Mouse (Mus musculus) gastrocnemius, postnatal 14 days (tissue): ENCODE data around the gene Calr4. TPM values are rescaled to one million over a fixed set of nuclear protein-coding genes. Genes with fewer than 3 reads are reported as not detected.

Experiments used
- DNase-seq: peaks from one replicate; pipeline ENCODE4 v3.0.0; 2021; ENCODE audit warnings: mixed read lengths
- intact Hi-C: fragments of 180-260 bp; cut with DNase I; formaldehyde crosslinking; loops from one replicate; pipeline ENCODE4 v1.15.1; 2025; ENCODE audit warnings: low total_unique reads
- total RNA-seq, 2 experiments: library from RNA; stranded (reverse); gene quantifications; 2 replicates each; pipeline ENCODE4 v1.2.3; 2021

Calr4 gene
- total RNA-seq, 2 experiments from 2014 or later = 0.12 TPM; not detected in 1

GRCm38 (mm10) chr4:109229766-109230279, 4.5 kb upstream of the Calr4 start:
- intact Hi-C loops = no loop called here
- no peak for DNase-seq

- DNase-seq = no peak
- intact Hi-C loops = no loop called here
Observed at GRCm38 (mm10) chr4:109234806-109235350, 593 bp downstream of the Calr4 start.

- intact Hi-C loops = no loop called here
- DNase-seq = no peak
Observed at GRCm38 (mm10) chr4:109236186-109236879, 2.0 kb downstream of the Calr4 start.

- intact Hi-C loops = no loop called here
- DNase-seq = peak; percentile 39
Observed at GRCm38 (mm10) chr4:109238428-109239268, 4.4 kb downstream of the Calr4 start.

- intact Hi-C loops = no loop called here
- DNase-seq = no peak
Observed at GRCm38 (mm10) chr4:109241221-109241620, 6.9 kb downstream of the Calr4 start.

GRCm38 (mm10) chr4:109241934-109242333, 7.6 kb downstream of the Calr4 start:
- intact Hi-C loops = no loop called here
- DNase-seq = peak; percentile 81

GRCm38 (mm10) chr4:109244506-109244905, 10.2 kb downstream of the Calr4 start:
- intact Hi-C loops = no loop called here
- DNase-seq = no peak

GRCm38 (mm10) chr4:109245016-109245620, 10.8 kb downstream of the Calr4 start:
- intact Hi-C loops = no loop called here
- no peak for DNase-seq

- no peak for DNase-seq
- intact Hi-C loops = no loop called here
Observed at GRCm38 (mm10) chr4:109251605-109252004, 17.3 kb downstream of the Calr4 start.

- no peak for DNase-seq
- intact Hi-C loops = no loop called here
Observed at GRCm38 (mm10) chr4:109252199-109252598, 17.9 kb downstream of the Calr4 start.

GRCm38 (mm10) chr4:109253664-109254151, 19.4 kb downstream of the Calr4 start:
- DNase-seq = no peak
- intact Hi-C loops = no loop called here

- DNase-seq = no peak
- intact Hi-C loops = no loop called here
Observed at GRCm38 (mm10) chr4:109254511-109254910, 20.2 kb downstream of the Calr4 start.

GRCm38 (mm10) chr4:109255321-109255720, 21.0 kb downstream of the Calr4 start:
- intact Hi-C loops = no loop called here
- DNase-seq = no peak

GRCm38 (mm10) chr4:109255727-109256417, 21.6 kb downstream of the Calr4 start:
- intact Hi-C loops = no loop called here
- DNase-seq = no peak

- DNase-seq = no peak
- intact Hi-C loops = no loop called here
Observed at GRCm38 (mm10) chr4:109256791-109257190, 22.5 kb downstream of the Calr4 start.

- DNase-seq = no peak
- intact Hi-C loops = no loop called here
Observed at GRCm38 (mm10) chr4:109257639-109258038, 23.4 kb downstream of the Calr4 start.

GRCm38 (mm10) chr4:109262068-109262467, 27.8 kb downstream of the Calr4 start:
- DNase-seq = no peak
- intact Hi-C loops = no loop called here

- DNase-seq = no peak
- intact Hi-C loops = no loop called here
Observed at GRCm38 (mm10) chr4:109266056-109266455, 31.8 kb downstream of the Calr4 start.

- intact Hi-C loops = no loop called here
- no peak for DNase-seq
Observed at GRCm38 (mm10) chr4:109266744-109267143, 32.5 kb downstream of the Calr4 start.
